Mouse (Mus musculus): Measurements from ENCODE around the gene Arhgef17. TPM values are rescaled to one million over a fixed set of nuclear protein-coding genes. Genes with fewer than 3 reads are reported as not detected.

The Arhgef17 gene
- polyA plus RNA-seq, 1 experiment = not detected

- TF ChIP-seq CTCF (IDR thresholded peaks at IDR 0.05; ENCODE audit: insufficient read depth, low read depth, low read length) = no peak
- no peak for TF ChIP-seq POLR2A (IDR thresholded peaks at IDR 0.05; ENCODE audit: insufficient read depth, low read depth, low read length)
- Histone ChIP-seq H3K4me3 (ENCODE audit: insufficient read depth, low read depth, low read length) (no peak overlapping the region), H3K27ac (ENCODE audit: insufficient read depth, low read depth, low read length) (no peak overlapping the region), H3K4me1 (ENCODE audit: control insufficient read depth, insufficient read depth, low read length) (no peaks in the 10 kb centered on the region)
- 86% methylated on average over 7 of the region's 7 CpGs for WGBS
These were observed 34.1 kb upstream of the Arhgef17 start for GRCm38 (mm10) chr7:100966014-100966413.

GRCm38 (mm10) chr7:100965079-100965478 lies 33.2 kb upstream of the Arhgef17 start:
- Histone ChIP-seq H3K4me1 (ENCODE audit: control insufficient read depth, insufficient read depth, low read length) (no peaks in the 10 kb centered on the region), H3K27ac (ENCODE audit: insufficient read depth, low read depth, low read length) (no peak overlapping the region), H3K4me3 (ENCODE audit: insufficient read depth, low read depth, low read length) (no peak overlapping the region)
- 34% methylated on average over 4 of the region's 4 CpGs for WGBS
- TF ChIP-seq CTCF (IDR thresholded peaks at IDR 0.05; ENCODE audit: insufficient read depth, low read depth, low read length) (peak; percentile 74), POLR2A (IDR thresholded peaks at IDR 0.05; ENCODE audit: insufficient read depth, low read depth, low read length) (no peak)

- TF ChIP-seq CTCF (IDR thresholded peaks at IDR 0.05; ENCODE audit: insufficient read depth, low read depth, low read length) (no peak), POLR2A (IDR thresholded peaks at IDR 0.05; ENCODE audit: insufficient read depth, low read depth, low read length) (no peak)
- Histone ChIP-seq H3K27ac (ENCODE audit: insufficient read depth, low read depth, low read length) (no peak overlapping the region), H3K4me3 (ENCODE audit: insufficient read depth, low read depth, low read length) (no peak overlapping the region), H3K4me1 (ENCODE audit: control insufficient read depth, insufficient read depth, low read length) (no peaks in the 10 kb centered on the region)
- WGBS = 87% methylated on average over 6 of the region's 6 CpGs
These were observed 32.3 kb upstream of the Arhgef17 start for GRCm38 (mm10) chr7:100964242-100964641.

- Histone ChIP-seq H3K27ac (ENCODE audit: insufficient read depth, low read depth, low read length) (no peak overlapping the region), H3K4me1 (ENCODE audit: control insufficient read depth, insufficient read depth, low read length) (no peaks in the 10 kb centered on the region), H3K4me3 (ENCODE audit: insufficient read depth, low read depth, low read length) (no peak overlapping the region)
- TF ChIP-seq CTCF (IDR thresholded peaks at IDR 0.05; ENCODE audit: insufficient read depth, low read depth, low read length) = no peak
- TF ChIP-seq POLR2A (IDR thresholded peaks at IDR 0.05; ENCODE audit: insufficient read depth, low read depth, low read length) = no peak
- 77% methylated on average over 8 of the region's 8 CpGs for WGBS
These were observed 31.5 kb upstream of the Arhgef17 start for GRCm38 (mm10) chr7:100963381-100963780.

GRCm38 (mm10) chr7:100961146-100961545 lies 29.2 kb upstream of the Arhgef17 start:
- Histone ChIP-seq H3K27ac (ENCODE audit: insufficient read depth, low read depth, low read length) (no peak overlapping the region), H3K4me3 (ENCODE audit: insufficient read depth, low read depth, low read length) (no peak overlapping the region), H3K4me1 (ENCODE audit: control insufficient read depth, insufficient read depth, low read length) (no peaks in the 10 kb centered on the region)
- WGBS = 78% methylated on average over 7 of the region's 7 CpGs
- no peak for TF ChIP-seq POLR2A (IDR thresholded peaks at IDR 0.05; ENCODE audit: insufficient read depth, low read depth, low read length)
- TF ChIP-seq CTCF (IDR thresholded peaks at IDR 0.05; ENCODE audit: insufficient read depth, low read depth, low read length) = no peak

GRCm38 (mm10) chr7:100960462-100960861 lies 28.6 kb upstream of the Arhgef17 start:
- Histone ChIP-seq H3K27ac (ENCODE audit: insufficient read depth, low read depth, low read length) (no peak overlapping the region), H3K4me1 (ENCODE audit: control insufficient read depth, insufficient read depth, low read length) (no peaks in the 10 kb centered on the region), H3K4me3 (ENCODE audit: insufficient read depth, low read depth, low read length) (no peak overlapping the region)
- 61% methylated on average over 2 of the region's 2 CpGs for WGBS
- TF ChIP-seq POLR2A (IDR thresholded peaks at IDR 0.05; ENCODE audit: insufficient read depth, low read depth, low read length) = no peak
- TF ChIP-seq CTCF (IDR thresholded peaks at IDR 0.05; ENCODE audit: insufficient read depth, low read depth, low read length) = no peak

- TF ChIP-seq POLR2A (IDR thresholded peaks at IDR 0.05; ENCODE audit: insufficient read depth, low read depth, low read length) (no peak), CTCF (IDR thresholded peaks at IDR 0.05; ENCODE audit: insufficient read depth, low read depth, low read length) (no peak)
- Histone ChIP-seq H3K4me3 (ENCODE audit: insufficient read depth, low read depth, low read length) (no peak overlapping the region), H3K4me1 (ENCODE audit: control insufficient read depth, insufficient read depth, low read length) (no peaks in the 10 kb centered on the region), H3K27ac (ENCODE audit: insufficient read depth, low read depth, low read length) (no peak overlapping the region)
- WGBS = 98% methylated on average over 2 of the region's 2 CpGs
These were observed 26.5 kb upstream of the Arhgef17 start for GRCm38 (mm10) chr7:100958426-100958825.

GRCm38 (mm10) chr7:100952686-100953085 lies 20.8 kb upstream of the Arhgef17 start:
- Histone ChIP-seq H3K4me1 (ENCODE audit: control insufficient read depth, insufficient read depth, low read length) (no peaks in the 10 kb centered on the region), H3K27ac (ENCODE audit: insufficient read depth, low read depth, low read length) (no peak overlapping the region), H3K4me3 (ENCODE audit: insufficient read depth, low read depth, low read length) (no peak overlapping the region)
- no peak for TF ChIP-seq POLR2A (IDR thresholded peaks at IDR 0.05; ENCODE audit: insufficient read depth, low read depth, low read length)
- TF ChIP-seq CTCF (IDR thresholded peaks at IDR 0.05; ENCODE audit: insufficient read depth, low read depth, low read length) = no peak
- 94% methylated on average over 7 of the region's 7 CpGs for WGBS

GRCm38 (mm10) chr7:100951903-100952302 lies 20.0 kb upstream of the Arhgef17 start:
- no peak overlapping the region for H3K27ac ChIP-seq (ENCODE audit: insufficient read depth, low read depth, low read length)
- no peak overlapping the region for H3K4me3 ChIP-seq (ENCODE audit: insufficient read depth, low read depth, low read length)
- 75% methylated on average over 2 of the region's 2 CpGs for WGBS
- no peaks in the 10 kb centered on the region for H3K4me1 ChIP-seq (ENCODE audit: control insufficient read depth, insufficient read depth, low read length)
- TF ChIP-seq CTCF (IDR thresholded peaks at IDR 0.05; ENCODE audit: insufficient read depth, low read depth, low read length) = no peak
- TF ChIP-seq POLR2A (IDR thresholded peaks at IDR 0.05; ENCODE audit: insufficient read depth, low read depth, low read length) = no peak

- TF ChIP-seq POLR2A (IDR thresholded peaks at IDR 0.05; ENCODE audit: insufficient read depth, low read depth, low read length) (no peak), CTCF (IDR thresholded peaks at IDR 0.05; ENCODE audit: insufficient read depth, low read depth, low read length) (no peak)
- H3K4me3 ChIP-seq (ENCODE audit: insufficient read depth, low read depth, low read length) = no peak overlapping the region
- WGBS = 85% methylated on average over 12 of the region's 12 CpGs
- no peaks in the 10 kb centered on the region for H3K4me1 ChIP-seq (ENCODE audit: control insufficient read depth, insufficient read depth, low read length)
- H3K27ac ChIP-seq (ENCODE audit: insufficient read depth, low read depth, low read length) = no peak overlapping the region
These were observed 18.6 kb upstream of the Arhgef17 start for GRCm38 (mm10) chr7:100950481-100951010.

All from olfactory bulb, adult 2 months (tissue).